Mouse (Mus musculus): ENCODE data around the gene Adamts10. TPM values are rescaled to one million over a fixed set of nuclear protein-coding genes. Genes with fewer than 3 reads are reported as not detected.

The Adamts10 gene
- polyA plus RNA-seq, 1 experiment from 2014 or later, result 153 TPM

Other genes with a start within 250 kb of the Adamts10 start
- gene Zfp955b, start 234.7 kb upstream of the Adamts10 start, polyA plus RNA-seq (2015; fragmentation: Nextera tagmentation; extraction: Ambion mirVana), result 12.0 and 12.2 TPM in 2 replicates
- 8.8 and 9.5 TPM in 2 replicates for gene Zfp81, start 165.3 kb upstream of the Adamts10 start, polyA plus RNA-seq (2015; fragmentation: Nextera tagmentation; extraction: Ambion mirVana)
- 19.0 and 19.7 TPM in 2 replicates for gene Zfp101, start 129.6 kb upstream of the Adamts10 start, polyA plus RNA-seq (2015; fragmentation: Nextera tagmentation; extraction: Ambion mirVana)
- not detected in 2 replicates for gene Actl9, start 91.3 kb upstream of the Adamts10 start, polyA plus RNA-seq (2015; fragmentation: Nextera tagmentation; extraction: Ambion mirVana)
- gene Myo1f, start 31.5 kb downstream of the Adamts10 start, polyA plus RNA-seq (2015; fragmentation: Nextera tagmentation; extraction: Ambion mirVana), result 5.2 and 6.0 TPM in 2 replicates
- 53.0 and 56.2 TPM in 2 replicates for gene Zfp414, start 104.9 kb downstream of the Adamts10 start, polyA plus RNA-seq (2015; fragmentation: Nextera tagmentation; extraction: Ambion mirVana)
- gene Pram1, start 113.9 kb downstream of the Adamts10 start, polyA plus RNA-seq (2015; fragmentation: Nextera tagmentation; extraction: Ambion mirVana), result 1.0 and 1.1 TPM in 2 replicates
- gene Hnrnpm, start 162.7 kb downstream of the Adamts10 start, polyA plus RNA-seq (2015; fragmentation: Nextera tagmentation; extraction: Ambion mirVana), result 315 and 351 TPM in 2 replicates
- 61.8 and 72.0 TPM in 2 replicates for gene March2, start 194.5 kb downstream of the Adamts10 start, polyA plus RNA-seq (2015; fragmentation: Nextera tagmentation; extraction: Ambion mirVana)
- 279 and 289 TPM in 2 replicates for gene Rab11b, start 236.3 kb downstream of the Adamts10 start, polyA plus RNA-seq (2015; fragmentation: Nextera tagmentation; extraction: Ambion mirVana)